In the genomic region with DNA sequence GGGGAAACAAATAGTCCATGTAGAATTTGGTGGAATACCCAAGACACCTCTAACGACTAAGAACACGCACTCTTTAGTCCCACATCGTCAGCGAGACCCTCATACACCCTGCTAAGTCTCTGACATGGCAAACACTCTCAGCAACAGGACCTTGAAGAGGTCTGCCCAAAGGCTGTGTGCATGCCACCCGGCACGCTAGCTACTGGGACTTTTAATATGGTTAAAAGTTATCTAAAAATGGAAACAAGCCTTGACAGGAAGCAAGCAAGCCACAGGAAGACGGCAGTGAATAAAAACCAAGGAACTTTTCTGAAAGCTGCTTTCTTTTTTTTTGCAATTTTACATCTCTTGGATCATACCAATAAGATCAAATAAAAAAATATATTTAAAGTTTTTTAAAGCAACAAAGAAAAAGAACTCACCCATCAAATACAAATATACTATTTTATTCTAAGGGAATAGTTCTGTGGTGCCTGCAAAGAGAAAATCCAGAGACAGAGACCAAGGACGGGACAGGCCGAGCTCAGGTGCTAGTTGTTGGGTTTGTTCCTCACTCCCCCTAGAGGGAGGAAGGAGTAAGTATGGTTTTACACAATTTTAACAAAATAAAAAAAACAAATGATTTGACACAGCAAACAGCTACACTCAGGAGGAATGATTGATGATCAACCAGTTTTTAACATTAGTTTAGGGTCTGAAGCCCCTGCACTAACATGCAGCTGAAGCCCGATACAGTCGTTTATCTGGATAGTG, we compare ENCODE assay signal across 11 mouse cellular contexts.
DNase-seq lines count a peak whose midpoint lies in the region; ATAC-seq and TF ChIP-seq lines count a peak whose summit lies in the region.
"Had no signal": no experiment of that assay in that cellular context is flagged by ENCODE, and none has a peak within 500 bp of the region (broad histone marks: within the 10 kb centered on the region; RNA-seq: fewer than 3 reads in every experiment).

No protein-coding gene starts in this region.

- peak; percentile 42 for TF ChIP-seq CTCF in kidney, adult 2 months (conservative IDR thresholded peaks at IDR 0.05; ENCODE audit: insufficient read depth, insufficient read length, low read depth, low read length)

- no peaks in the 10 kb centered on the region for H3K4me1 ChIP-seq in kidney, adult 2 months (ENCODE audit: control insufficient read depth, insufficient read depth, low read length)
- H3K4me1 ChIP-seq in kidney, embryonic 15.5 days, result no peaks in the 10 kb centered on the region
- H3K4me1 ChIP-seq: limb, embryonic 10.5 days; midbrain, embryonic 12.5 days had no signal

- DNase-seq in kidney, adult 2 months, result peak; percentile 21
- DNase-seq in 416B (ENCODE audit: low read depth) (peak; percentile 78), ES-CJ7 (ENCODE audit: low read depth, low spot score) (peak; percentile 35)
- peak; percentile 53 for DNase-seq in induced T-regulatory cell, adult 2 months (ENCODE audit: low read depth)
- DNase-seq in ovary, adult 18-20 months (ENCODE audit: low spot score), result no peak
- DNase-seq in layer of hippocampus, adult 18-20 months (ENCODE audit: low spot score in 2 of 2), result no peak

- no peak overlapping the region for H3K27ac ChIP-seq in kidney, adult 2 months (ENCODE audit: insufficient read depth, low read depth, low read length)
- H3K27ac ChIP-seq in kidney, embryonic 15.5 days, result no peak overlapping the region
- H3K27ac ChIP-seq: limb, embryonic 10.5 days; midbrain, embryonic 12.5 days had no signal

- no peak overlapping the region for H3K4me3 ChIP-seq in kidney, adult 2 months (ENCODE audit: insufficient read depth, low read depth, low read length)
- H3K4me3 ChIP-seq in kidney, embryonic 15.5 days (replicated peaks), result no peak overlapping the region
- H3K4me3 ChIP-seq: limb, embryonic 10.5 days; midbrain, embryonic 12.5 days had no signal

- TF ChIP-seq POLR2A in kidney, adult 2 months (IDR thresholded peaks at IDR 0.05; ENCODE audit: low read depth, low read length), result no peak

- 56% methylated on average over 11 of the region's 11 CpGs for WGBS in kidney, adult 2 months
- 82% methylated on average over 11 of the region's 11 CpGs for whole genome bisulfite sequencing in kidney, embryonic 15.5 days

- H3K27me3 ChIP-seq in kidney, adult 2 months (replicated peaks; ENCODE audit: control insufficient read depth, insufficient read depth, low read length), result no peaks in the 10 kb centered on the region
- H3K27me3 ChIP-seq in kidney, embryonic 15.5 days, result no peaks in the 10 kb centered on the region
- H3K27me3 ChIP-seq: midbrain, embryonic 12.5 days had no signal

- no peak for ATAC-seq in kidney, embryonic 15.5 days (replicated peaks; ENCODE audit: low FRiP score)
- ATAC-seq in erythroid progenitor cell, adult 5-6 weeks (replicated peaks; ENCODE audit: low FRiP score, poor library complexity, severe bottlenecking), result no peak
- ATAC-seq: intestine, embryonic 16.5 days had no signal

- H3K4me2 ChIP-seq in kidney, embryonic 15.5 days, result no peak overlapping the region
- H3K4me2 ChIP-seq: midbrain, embryonic 12.5 days had no signal

- H3K9ac ChIP-seq in kidney, embryonic 15.5 days, result no peak overlapping the region
- H3K9ac ChIP-seq: midbrain, embryonic 12.5 days had no signal

- H3K9me3 ChIP-seq in kidney, embryonic 15.5 days (replicated peaks), result no peaks in the 10 kb centered on the region
- H3K9me3 ChIP-seq: limb, embryonic 10.5 days; midbrain, embryonic 12.5 days had no signal

- H3K36me3 ChIP-seq in kidney, adult 2 months (ENCODE audit: control insufficient read depth, insufficient read depth, low read length), result no peaks in the 10 kb centered on the region; the same call in none of the 2 replicates
- peaks cover 83% of the 10 kb centered on the region for H3K36me3 ChIP-seq in kidney, embryonic 15.5 days

Comparison
In these comparisons a context has a peak if more than half of its experiments do, and no peak if none do; other contexts are left out.
1. DNase-seq: peak in kidney, adult 2 months (single experiment), 416B (single experiment), ES-CJ7 (single experiment) and induced T-regulatory cell, adult 2 months (single experiment); none in ovary, adult 18-20 months (single experiment) and layer of hippocampus, adult 18-20 months (0 of 2).